18 mouse cellular contexts compared by ENCODE assay signal in genomic region chr2:65219375-65220135, GRCm38 (mm10). TPM values are rescaled to one million over a fixed set of nuclear protein-coding genes. Genes with fewer than 3 reads are reported as not detected.
A peak's percentile ranks its signal among the peaks of the same experiment; 100 is the strongest.
DNase-seq lines count a peak whose midpoint lies in the region; ATAC-seq and TF ChIP-seq lines count a peak whose summit lies in the region.
"Had no signal": no experiment of that assay in that cellular context is flagged by ENCODE, and none has a peak within 500 bp of the region (broad histone marks: within the 10 kb centered on the region; RNA-seq: fewer than 3 reads in every experiment).

No protein-coding gene starts in this region.

- TF ChIP-seq CTCF in intestine, postnatal 0 days (IDR thresholded peaks at IDR 0.05; ENCODE audit: low read depth): no peak
- no peak for TF ChIP-seq CTCF in kidney, postnatal 0 days (IDR thresholded peaks at IDR 0.05; ENCODE audit: low read depth)

- H3K36me3 ChIP-seq in intestine, postnatal 0 days (ENCODE audit: control insufficient read depth, insufficient read depth): no peaks in the 10 kb centered on the region
- H3K36me3 ChIP-seq in kidney, postnatal 0 days (ENCODE audit: insufficient read depth, low read length): no peaks in the 10 kb centered on the region
- no peaks in the 10 kb centered on the region for H3K36me3 ChIP-seq in liver, embryonic 15.5 days (replicated peaks)
- H3K36me3 ChIP-seq: midbrain, embryonic 15.5 days had no signal

- DNase-seq in kidney, adult 8-10 months: peak; percentile 32 to 82
- no peak for DNase-seq in kidney, postnatal 25 days
- peak; percentile 35 for DNase-seq in kidney, postnatal 0 days (ENCODE audit: low spot score)
- DNase-seq in frontal cortex, postnatal 36 days (ENCODE audit: low spot score in 2 of 2): no peak
- DNase-seq in adrenal gland, postnatal 36 days: no peak
- DNase-seq in left cerebral cortex, postnatal 10 days (ENCODE audit: extremely low spot score in 1 of 2, low spot score in 2 of 2): no peak
- DNase-seq: adrenal gland, adult 2 months; cerebellum, postnatal 10 days; layer of hippocampus, postnatal 36 days; lung, adult 18-20 months; thymus, adult 18-20 months had no signal

- 60% methylated on average over 11 of the region's 11 CpGs for WGBS in intestine, postnatal 0 days
- WGBS in kidney, postnatal 0 days: 62% methylated on average over 11 of the region's 11 CpGs
- whole genome bisulfite sequencing in liver, embryonic 15.5 days (ENCODE audit: insufficient replicate concordance): 57% methylated on average over 11 of the region's 11 CpGs

- intact Hi-C loops in left cerebral cortex, postnatal 10 days (cut with DNase I): no loop called here

- no peaks in the 10 kb centered on the region for H3K9me3 ChIP-seq in intestine, postnatal 0 days (ENCODE audit: control insufficient read depth)
- H3K9me3 ChIP-seq in kidney, postnatal 0 days (replicated peaks; ENCODE audit: low read length): no peaks in the 10 kb centered on the region
- H3K9me3 ChIP-seq in liver, embryonic 15.5 days (replicated peaks): no peaks in the 10 kb centered on the region
- H3K9me3 ChIP-seq: megakaryocyte, embryonic 14.5 days; midbrain, embryonic 15.5 days had no signal

- H3K27ac ChIP-seq in intestine, postnatal 0 days (ENCODE audit: low read depth, low read length): peak overlapping the region; percentile 50; the same call in 1 of the 2 replicates
- peak overlapping the region; percentile 75 for H3K27ac ChIP-seq in kidney, postnatal 0 days
- H3K27ac ChIP-seq in liver, embryonic 15.5 days (replicated peaks): peak overlapping the region; percentile 42
- H3K27ac ChIP-seq: hindbrain, postnatal 0 days; midbrain, embryonic 15.5 days had no signal

- H3K27me3 ChIP-seq in intestine, postnatal 0 days (replicated peaks; ENCODE audit: control insufficient read depth, insufficient read depth, low read length): no peaks in the 10 kb centered on the region
- H3K27me3 ChIP-seq in kidney, postnatal 0 days (ENCODE audit: insufficient read depth, low read length): no peaks in the 10 kb centered on the region
- H3K27me3 ChIP-seq in liver, embryonic 15.5 days: no peaks in the 10 kb centered on the region
- H3K27me3 ChIP-seq: megakaryocyte, embryonic 14.5 days; midbrain, embryonic 15.5 days had no signal

- no peak overlapping the region for H3K4me3 ChIP-seq in intestine, postnatal 0 days (ENCODE audit: low read depth, low read length)
- H3K4me3 ChIP-seq in kidney, postnatal 0 days (replicated peaks; ENCODE audit: low read depth, low read length): no peak overlapping the region
- no peak overlapping the region for H3K4me3 ChIP-seq in liver, embryonic 15.5 days (replicated peaks)
- H3K4me3 ChIP-seq: megakaryocyte, embryonic 14.5 days; midbrain, embryonic 15.5 days; myocyte had no signal

- no peak for ATAC-seq in intestine, postnatal 0 days
- ATAC-seq in kidney, postnatal 0 days (replicated peaks; ENCODE audit: low FRiP score, low read depth): 0 out of 2 replicates have a peak, but pooled peaks have one; percentile 14
- peak; percentile 68 for ATAC-seq in liver, embryonic 15.5 days (ENCODE audit: insufficient read depth)
- ATAC-seq: forebrain, embryonic 16.5 days; hindbrain, postnatal 0 days; midbrain, embryonic 15.5 days had no signal

- H3K9ac ChIP-seq in intestine, postnatal 0 days (ENCODE audit: low read depth, low read length): no peak overlapping the region
- no peak overlapping the region for H3K9ac ChIP-seq in kidney, postnatal 0 days (ENCODE audit: low read depth, low read length)
- no peak overlapping the region for H3K9ac ChIP-seq in liver, embryonic 15.5 days
- H3K9ac ChIP-seq: midbrain, embryonic 15.5 days had no signal

- H3K4me1 ChIP-seq in intestine, postnatal 0 days (replicated peaks; ENCODE audit: control insufficient read depth, insufficient read depth, low read length): peaks cover 10% of the 10 kb centered on the region; the same call in 1 of the 2 replicates
- 0 out of 2 replicates have a peak, but pooled peaks cover 13% of the 10 kb centered on the region for H3K4me1 ChIP-seq in kidney, postnatal 0 days (replicated peaks; ENCODE audit: insufficient read depth, low read length)
- H3K4me1 ChIP-seq in liver, embryonic 15.5 days (replicated peaks): 0 out of 2 replicates have a peak, but pooled peaks cover 7% of the 10 kb centered on the region
- H3K4me1 ChIP-seq: megakaryocyte, embryonic 14.5 days; midbrain, embryonic 15.5 days had no signal

- no peak overlapping the region for H3K4me2 ChIP-seq in intestine, postnatal 0 days (replicated peaks; ENCODE audit: low read depth)
- peak overlapping the region; percentile 30 for H3K4me2 ChIP-seq in kidney, postnatal 0 days (ENCODE audit: low read length)
- peak overlapping the region; percentile 27 for H3K4me2 ChIP-seq in liver, embryonic 15.5 days
- H3K4me2 ChIP-seq: midbrain, embryonic 15.5 days had no signal

RNA-seq across cellular contexts. Expression of gene Cobll1, which starts 19.6 kb away (rescaled TPM):
- 14.2 and 17.3 TPM in 2 replicates for polyA plus RNA-seq in intestine, postnatal 0 days (2015; fragmentation: Nextera tagmentation; extraction: Ambion mirVana)
- 23.8 and 25.7 TPM in 2 replicates for polyA plus RNA-seq in kidney, postnatal 0 days (2015; fragmentation: Nextera tagmentation; extraction: Ambion mirVana)
- polyA plus RNA-seq in liver, embryonic 15.5 days (2015; fragmentation: Nextera tagmentation; extraction: Ambion mirVana): 3.8 and 4.3 TPM in 2 replicates
- total RNA-seq in adrenal gland, postnatal 36 days (2021): 100 to 1,000 TPM; 264 to 353 TPM
- total RNA-seq in left cerebral cortex, postnatal 10 days (2021): 1 to 10 TPM; 8.4 to 9.1 TPM

Comparison
In these comparisons a context has a peak if more than half of its experiments do, and no peak if none do; other contexts are left out.
1. DNase-seq: peak in kidney, adult 8-10 months (2 of 2) and kidney, postnatal 0 days (single experiment); none in kidney, postnatal 25 days (0 of 2), frontal cortex, postnatal 36 days (0 of 2), adrenal gland, postnatal 36 days (0 of 2) and left cerebral cortex, postnatal 10 days (0 of 2).
2. Peak in every context shown above with its lines, with median percentiles within 50 percentile points of each other: H3K27ac ChIP-seq.